Mouse (Mus musculus): ENCODE results near the gene Crls1. TPM values are rescaled to one million over a fixed set of nuclear protein-coding genes. Genes with fewer than 3 reads are reported as not detected.

Crls1 gene
- polyA plus RNA-seq, 1 experiment from 2014 or later = 40.2 TPM

- in situ Hi-C loops (cut with MboI; ENCODE audit: low pct_unique_long_range_greater_than_20kb) = no loop called here
- no peak for TF ChIP-seq CTCF (IDR thresholded peaks at IDR 0.05)
- ATAC-seq (no peak), DNase-seq (ENCODE audit: low read depth, low spot score) (no peak)
- POLR2A ChIA-PET = no interaction called here
- no peaks in the 10 kb centered on the region for H3K27me3 ChIP-seq
- CTCF ChIA-PET = interaction anchor here (0.6 to 1.6 kb wide), 2 partner anchors 9 to 12 kb away, joined by 3 read pairs; no protein-coding TSS in a partner anchor
Observed at GRCm38 (mm10) chr2:132861456-132861855, 15.0 kb downstream of the Crls1 start.

- ATAC-seq = no peak
- POLR2A ChIA-PET = no interaction called here
- no peak for TF ChIP-seq CTCF (IDR thresholded peaks at IDR 0.05)
- no peaks in the 10 kb centered on the region for H3K27me3 ChIP-seq
- CTCF ChIA-PET = interaction anchor here (2.5 kb wide), 1 partner anchor 16 kb away, joined by 12 read pairs; the partner anchor contains the start of gene Crls1
- no peak for DNase-seq (ENCODE audit: low read depth, low spot score)
- in situ Hi-C loops (cut with MboI; ENCODE audit: low pct_unique_long_range_greater_than_20kb) = no loop called here
Observed at GRCm38 (mm10) chr2:132863325-132863724, 16.9 kb downstream of the Crls1 start.

GRCm38 (mm10) chr2:132867521-132867920, 21.1 kb downstream of the Crls1 start:
- DNase-seq (ENCODE audit: low read depth, low spot score) (no peak), ATAC-seq (no peak)
- no peak for TF ChIP-seq CTCF (IDR thresholded peaks at IDR 0.05)
- in situ Hi-C loops (cut with MboI; ENCODE audit: low pct_unique_long_range_greater_than_20kb) = no loop called here
- ChIA-PET POLR2A (no interaction called here), CTCF (interaction anchor here (1.0 to 1.2 kb wide), 2 partner anchors 9 to 23 kb away, joined by 3 to 4 read pairs; no protein-coding TSS in a partner anchor)
- no peaks in the 10 kb centered on the region for H3K27me3 ChIP-seq

- H3K27me3 ChIP-seq = no peaks in the 10 kb centered on the region
- ATAC-seq (no peak), DNase-seq (ENCODE audit: low read depth, low spot score) (no peak)
- no peak for TF ChIP-seq CTCF (IDR thresholded peaks at IDR 0.05)
- ChIA-PET POLR2A (no interaction called here), CTCF (interaction anchor here (0.6 to 1.8 kb wide), 4 partner anchors 8 to 701 kb away, joined by 3 to 6 read pairs (median 4); no protein-coding TSS in a partner anchor)
- in situ Hi-C loops (cut with MboI; ENCODE audit: low pct_unique_long_range_greater_than_20kb) = no loop called here
Observed at GRCm38 (mm10) chr2:132869682-132870081, 23.2 kb downstream of the Crls1 start.

GRCm38 (mm10) chr2:132870286-132870685, 23.8 kb downstream of the Crls1 start:
- ATAC-seq (no peak), DNase-seq (ENCODE audit: low read depth, low spot score) (no peak)
- TF ChIP-seq CTCF (IDR thresholded peaks at IDR 0.05) = no peak
- H3K27me3 ChIP-seq = no peaks in the 10 kb centered on the region
- POLR2A ChIA-PET = no interaction called here
- in situ Hi-C loops (cut with MboI; ENCODE audit: low pct_unique_long_range_greater_than_20kb) = no loop called here
- CTCF ChIA-PET = interaction anchor here (0.9 to 1.8 kb wide), 4 partner anchors 9 to 33 kb away, joined by 3 to 6 read pairs (median 4); no protein-coding TSS in a partner anchor

GRCm38 (mm10) chr2:132871663-132872062, 25.2 kb downstream of the Crls1 start:
- POLR2A ChIA-PET = no interaction called here
- in situ Hi-C loops (cut with MboI; ENCODE audit: low pct_unique_long_range_greater_than_20kb) = no loop called here
- TF ChIP-seq CTCF (IDR thresholded peaks at IDR 0.05) = no peak
- H3K27me3 ChIP-seq = no peaks in the 10 kb centered on the region
- DNase-seq (ENCODE audit: low read depth, low spot score) = no peak
- no peak for ATAC-seq
- CTCF ChIA-PET = interaction anchor here (1.3 kb wide), 1 partner anchor 17 kb away, joined by 4 read pairs; no protein-coding TSS in a partner anchor

- in situ Hi-C loops (cut with MboI; ENCODE audit: low pct_unique_long_range_greater_than_20kb) = no loop called here
- ATAC-seq = no peak
- CTCF ChIA-PET = interaction anchor here (1.2 to 2.2 kb wide), 2 partner anchors 12 to 14 kb away, joined by 3 to 6 read pairs; no protein-coding TSS in a partner anchor
- POLR2A ChIA-PET = no interaction called here
- no peak for DNase-seq (ENCODE audit: low read depth, low spot score)
- no peak for TF ChIP-seq CTCF (IDR thresholded peaks at IDR 0.05)
- H3K27me3 ChIP-seq = peaks cover 13% of the 10 kb centered on the region
Observed at GRCm38 (mm10) chr2:132873657-132874326, 27.3 kb downstream of the Crls1 start.

GRCm38 (mm10) chr2:132876991-132877390, 30.5 kb downstream of the Crls1 start:
- POLR2A ChIA-PET = no interaction called here
- ATAC-seq (no peak), DNase-seq (ENCODE audit: low read depth, low spot score) (no peak)
- CTCF ChIA-PET = no interaction called here
- in situ Hi-C loops (cut with MboI; ENCODE audit: low pct_unique_long_range_greater_than_20kb) = no loop called here
- no peak for TF ChIP-seq CTCF (IDR thresholded peaks at IDR 0.05)
- peaks cover 32% of the 10 kb centered on the region for H3K27me3 ChIP-seq

GRCm38 (mm10) chr2:132879261-132880044, 33.0 kb downstream of the Crls1 start:
- in situ Hi-C loops (cut with MboI; ENCODE audit: low pct_unique_long_range_greater_than_20kb) = no loop called here
- H3K27me3 ChIP-seq = peaks cover 33% of the 10 kb centered on the region
- POLR2A ChIA-PET = no interaction called here
- TF ChIP-seq CTCF (IDR thresholded peaks at IDR 0.05) = no peak
- CTCF ChIA-PET = interaction anchor here (1.2 kb wide), 1 partner anchor 23 kb away, joined by 3 read pairs; no protein-coding TSS in a partner anchor
- no peak for DNase-seq (ENCODE audit: low read depth, low spot score)
- peak; percentile 41 for ATAC-seq

GRCm38 (mm10) chr2:132880844-132881645, 34.6 kb downstream of the Crls1 start, which contains the start of gene Lrrn4:
Gene Lrrn4, minus strand, starts transcription at chr2:132880891.
- TF ChIP-seq CTCF (IDR thresholded peaks at IDR 0.05) = no peak
- ATAC-seq (no peak), DNase-seq (ENCODE audit: low read depth, low spot score) (no peak)

More at GRCm38 (mm10) chr2:132880844-132881645, 34.6 kb downstream of the Crls1 start, which contains the start of gene Lrrn4:
- POLR2A ChIA-PET = no interaction called here
- H3K27me3 ChIP-seq = peaks cover 33% of the 10 kb centered on the region
- CTCF ChIA-PET = interaction anchor here (0.8 to 1.3 kb wide), 3 partner anchors 13 to 503 kb away, joined by 3 read pairs; no protein-coding TSS in a partner anchor
- in situ Hi-C loops (cut with MboI; ENCODE audit: low pct_unique_long_range_greater_than_20kb) = no loop called here

Data from Patski (cell line).